Mouse (Mus musculus): ENCODE measurements around the gene Fgfr2. TPM values are rescaled to one million over a fixed set of nuclear protein-coding genes. Genes with fewer than 3 reads are reported as not detected.

Gene Fgfr2
- total RNA-seq, 2 experiments from 2014 or later = 2.1 to 3.9 TPM

DNA sequence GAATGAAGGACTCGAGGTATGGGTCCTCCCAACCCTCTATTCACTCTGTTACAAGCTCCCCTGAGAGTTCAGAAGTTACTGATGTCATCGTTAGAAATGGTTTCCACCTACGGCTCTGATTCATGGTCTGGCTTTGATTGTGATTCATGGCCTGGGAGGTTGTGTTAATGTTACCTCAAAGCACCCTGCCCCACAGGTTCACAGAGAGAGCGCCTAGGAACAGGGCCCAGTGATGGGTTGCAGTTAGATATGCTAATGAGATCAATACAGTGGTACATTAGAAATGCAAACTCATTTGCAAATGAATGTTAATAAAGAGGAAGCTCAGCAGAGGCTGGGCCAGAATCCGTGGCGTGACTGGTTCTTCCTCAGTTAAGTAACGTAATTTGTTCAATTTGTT, 1467.1 kb downstream of the Fgfr2 start:
- no peak for DNase-seq
- intact Hi-C loops (cut with DNase I) = no loop called here

DNA sequence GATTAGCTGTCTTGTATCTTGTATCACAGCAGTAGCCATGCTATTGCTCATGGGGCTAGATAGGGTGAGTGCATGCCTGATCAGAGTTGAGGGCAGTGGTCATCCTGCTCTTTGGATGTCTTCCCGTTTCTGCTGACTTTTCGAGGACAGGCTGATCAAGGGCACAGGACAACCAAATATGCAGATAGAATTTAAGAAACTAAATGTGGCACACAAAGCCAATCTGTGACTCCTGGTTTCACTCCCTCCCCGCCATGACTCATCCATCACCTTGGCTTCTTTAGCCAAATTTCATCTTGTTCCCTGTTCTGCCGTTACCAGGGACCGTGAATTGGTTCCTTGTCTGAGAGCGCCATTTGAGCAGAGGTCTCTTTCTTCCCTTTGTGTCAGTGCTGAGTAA, 1469.7 kb downstream of the Fgfr2 start:
- DNase-seq = no peak
- intact Hi-C loops (cut with DNase I) = no loop called here

DNA sequence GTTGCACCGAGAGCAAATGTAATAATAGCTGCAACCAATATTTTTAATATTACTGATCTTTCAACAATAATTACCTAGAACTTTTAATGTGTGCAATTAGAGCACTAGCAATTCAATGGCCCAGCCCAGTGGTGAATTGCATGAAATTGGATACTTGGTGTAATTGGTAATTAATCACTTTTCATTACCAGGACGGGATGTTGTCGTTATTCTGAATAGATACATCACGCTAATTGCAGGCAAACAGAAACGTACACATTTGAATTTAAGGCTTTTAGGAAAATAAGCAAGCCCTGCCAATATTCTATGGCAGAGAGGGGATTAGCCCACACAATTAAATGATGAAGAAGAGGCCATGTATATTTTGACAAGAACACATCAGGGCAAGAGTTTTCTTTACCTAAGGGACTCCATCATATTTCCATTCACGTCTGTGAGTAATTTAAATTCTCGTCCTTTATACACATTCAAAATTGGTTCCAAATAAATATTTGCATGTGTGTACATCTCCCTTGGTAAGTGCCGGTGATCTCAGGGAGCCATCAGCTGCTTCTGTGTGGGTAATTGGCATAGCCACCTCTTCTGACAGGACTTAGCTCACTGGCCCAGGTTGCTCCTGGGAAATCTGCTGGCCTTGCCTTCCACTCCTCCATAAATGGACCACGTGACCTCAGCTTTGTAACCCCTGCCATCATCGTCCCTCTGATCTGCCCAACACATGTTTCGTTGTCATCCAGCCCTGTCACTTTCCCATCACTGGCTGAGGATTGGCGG, 1471.0 kb downstream of the Fgfr2 start:
- intact Hi-C loops (cut with DNase I) = no loop called here
- no peak for DNase-seq

DNA sequence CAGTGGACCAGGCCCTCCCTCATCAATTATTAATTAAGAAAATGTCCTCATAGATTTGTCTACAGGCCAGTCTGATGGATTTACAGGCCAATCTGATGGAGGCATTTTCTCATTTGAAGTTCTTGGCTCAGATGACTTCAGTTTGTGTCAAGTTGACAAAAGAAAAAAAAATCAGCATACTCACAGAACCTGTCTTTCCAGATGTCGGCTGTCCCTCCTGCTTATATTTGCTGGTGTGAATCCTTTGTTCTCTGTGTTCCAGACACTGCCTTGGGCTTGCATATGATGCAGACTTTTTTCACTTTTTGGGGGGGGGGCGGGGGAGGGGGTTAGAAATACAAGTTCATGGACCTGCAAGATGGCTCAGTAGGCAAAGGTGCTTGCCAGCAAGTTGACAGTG, 1472.9 kb downstream of the Fgfr2 start:
- no peak for DNase-seq
- intact Hi-C loops (cut with DNase I) = no loop called here

DNA sequence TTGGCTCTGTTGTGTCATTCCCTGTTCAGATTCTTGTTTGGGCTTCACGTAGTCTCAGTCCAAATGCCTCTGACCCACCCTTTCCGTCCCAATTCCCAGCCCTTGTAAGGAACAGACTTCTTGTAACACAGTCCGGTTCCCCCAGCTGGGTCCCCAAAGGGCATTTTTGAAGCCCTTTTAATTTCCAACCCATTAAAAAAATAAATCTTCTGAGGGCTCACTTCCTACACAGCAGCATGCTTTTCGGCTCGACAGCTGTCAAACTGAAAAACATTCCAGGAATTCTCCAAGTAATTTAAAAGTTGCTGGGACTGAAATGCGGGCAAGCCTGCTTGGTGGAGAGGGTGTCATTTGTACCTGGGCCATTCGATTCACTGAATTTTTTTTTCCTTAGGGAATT, 1474.9 kb downstream of the Fgfr2 start:
- no peak for DNase-seq
- intact Hi-C loops (cut with DNase I) = no loop called here

DNA sequence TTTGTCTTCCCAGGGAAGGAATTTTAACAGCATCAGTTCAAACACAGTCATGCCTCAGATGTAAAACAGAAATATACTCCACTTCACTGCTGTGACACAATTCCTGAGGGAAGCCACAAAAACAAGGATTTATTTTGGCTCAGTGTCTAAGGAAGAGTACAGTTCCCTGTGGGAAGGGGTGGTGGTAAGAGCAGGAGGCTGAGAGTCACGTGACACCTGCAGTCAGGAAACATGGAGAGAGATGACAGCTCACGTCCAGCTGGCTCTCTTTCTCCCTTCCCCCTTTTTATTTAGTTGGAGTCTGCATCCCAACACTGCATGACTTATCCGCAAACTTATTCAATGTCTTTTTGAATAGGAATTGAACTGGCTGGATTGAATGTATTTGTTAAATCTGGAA, 1475.6 kb downstream of the Fgfr2 start:
- intact Hi-C loops (cut with DNase I) = no loop called here
- no peak for DNase-seq

DNA sequence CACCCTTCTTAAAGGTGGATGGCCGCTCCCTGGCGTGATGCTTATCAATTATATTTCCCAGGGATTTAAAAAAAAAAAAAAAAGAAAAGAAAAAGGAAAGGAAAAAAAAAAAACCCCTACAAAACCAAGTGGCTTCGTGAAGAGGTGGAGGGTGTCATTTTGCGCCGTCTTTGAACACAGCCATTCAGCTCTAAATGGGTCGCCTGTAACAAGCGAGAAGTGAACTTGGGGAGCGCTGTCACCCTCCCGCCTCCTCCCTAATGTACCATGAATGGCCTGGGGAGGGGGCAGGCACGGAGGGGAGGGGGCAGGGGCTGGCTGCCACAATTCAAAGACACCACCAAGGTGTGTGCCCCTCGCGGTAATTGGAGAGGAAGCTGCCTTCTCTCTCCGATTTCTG, 1478.6 kb downstream of the Fgfr2 start:
- intact Hi-C loops (cut with DNase I) = no loop called here
- DNase-seq = no peak

DNA sequence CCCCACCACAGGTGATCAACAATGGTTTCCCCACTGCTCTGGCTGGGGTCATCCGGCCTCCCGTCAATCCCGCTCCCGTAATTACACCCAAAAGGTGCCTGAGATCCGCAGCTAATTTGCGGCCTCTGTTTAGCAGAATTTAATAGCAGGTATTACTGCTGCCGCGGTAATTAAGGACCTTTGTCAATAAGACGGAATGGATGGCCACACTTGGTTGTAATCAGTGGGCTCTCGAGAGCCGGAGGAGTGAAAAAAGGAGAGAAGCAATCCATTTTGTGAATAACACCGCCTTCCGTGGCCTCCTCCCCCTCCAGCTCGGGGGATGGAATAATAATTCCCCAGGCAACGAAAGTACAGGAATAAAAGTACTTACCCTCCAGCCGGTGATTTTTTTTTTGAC, 1479.1 kb downstream of the Fgfr2 start:
- intact Hi-C loops (cut with DNase I) = no loop called here
- no peak for DNase-seq

DNA sequence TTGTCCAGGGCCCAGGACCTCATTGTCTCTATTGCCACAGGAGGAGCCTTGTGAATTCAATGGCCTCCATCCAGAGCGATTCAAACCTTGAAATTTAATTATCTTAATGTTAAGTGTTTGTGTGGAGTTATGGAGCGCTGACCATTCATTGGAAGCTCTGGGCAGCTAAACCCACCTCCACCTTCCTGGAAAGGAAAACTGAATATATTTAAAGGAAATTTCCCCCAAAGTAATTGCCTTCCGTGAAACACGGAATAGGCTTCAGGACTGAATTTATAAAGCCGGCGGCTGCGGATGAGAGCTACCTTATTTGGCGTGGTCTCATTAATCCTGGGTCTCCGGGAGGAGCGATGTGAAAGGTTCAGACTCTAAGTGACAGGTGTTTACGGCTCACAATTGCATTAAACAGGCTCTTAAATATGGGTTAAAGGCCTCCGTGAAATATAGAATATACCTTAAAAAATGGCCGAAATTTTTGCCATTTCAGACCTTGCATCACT, 1479.8 kb downstream of the Fgfr2 start:
- no peak for DNase-seq
- intact Hi-C loops (cut with DNase I) = no loop called here

DNA sequence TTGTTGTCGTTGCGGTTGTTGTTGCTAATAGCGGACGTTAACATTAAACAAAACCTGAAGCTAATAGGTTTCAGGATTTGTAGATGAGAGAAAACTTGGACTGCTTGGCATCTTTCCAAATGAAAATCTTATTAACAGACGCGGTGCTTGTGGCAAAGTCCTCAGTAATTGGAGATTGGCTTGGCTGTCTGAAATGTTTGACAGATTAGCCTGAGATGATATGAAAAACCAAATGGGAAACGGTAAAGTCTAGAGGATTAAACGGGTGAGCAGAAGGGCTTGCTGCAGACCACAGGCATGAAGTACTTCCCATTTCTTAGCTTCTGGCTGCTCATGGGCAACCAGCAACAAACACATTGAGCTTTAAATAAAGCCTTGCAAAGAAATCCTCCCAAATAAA, 1493.6 kb downstream of the Fgfr2 start:
- intact Hi-C loops (cut with DNase I) = no loop called here
- no peak for DNase-seq

DNA sequence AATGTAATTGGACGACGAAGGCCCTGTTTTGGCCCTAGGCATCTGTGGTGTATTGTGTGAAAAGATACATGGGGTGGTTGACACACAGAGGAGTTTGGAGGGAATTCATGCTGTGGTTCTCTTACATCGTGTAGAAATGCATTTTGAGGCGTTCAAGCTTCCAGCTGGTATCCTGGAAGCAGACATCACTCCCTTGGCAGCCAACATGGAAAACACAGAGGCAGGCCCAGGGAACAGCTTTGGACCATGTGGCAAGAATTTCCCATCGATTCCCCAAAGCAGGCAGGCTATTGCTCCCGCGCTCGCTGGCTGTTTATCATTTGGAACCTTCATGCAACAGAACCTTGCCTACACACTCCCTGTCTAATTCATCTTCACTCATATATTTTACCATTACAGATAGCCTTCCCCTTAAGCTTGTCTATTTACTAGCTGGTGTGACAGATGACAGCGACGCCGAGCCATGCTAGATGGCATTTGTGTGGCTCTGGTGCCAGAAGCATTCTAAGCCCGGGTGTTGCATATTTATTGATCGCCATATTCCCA, 1494.2 kb downstream of the Fgfr2 start:
- DNase-seq = peak in 1 of 2 experiments; percentile 10
- intact Hi-C loops (cut with DNase I) = no loop called here

DNA sequence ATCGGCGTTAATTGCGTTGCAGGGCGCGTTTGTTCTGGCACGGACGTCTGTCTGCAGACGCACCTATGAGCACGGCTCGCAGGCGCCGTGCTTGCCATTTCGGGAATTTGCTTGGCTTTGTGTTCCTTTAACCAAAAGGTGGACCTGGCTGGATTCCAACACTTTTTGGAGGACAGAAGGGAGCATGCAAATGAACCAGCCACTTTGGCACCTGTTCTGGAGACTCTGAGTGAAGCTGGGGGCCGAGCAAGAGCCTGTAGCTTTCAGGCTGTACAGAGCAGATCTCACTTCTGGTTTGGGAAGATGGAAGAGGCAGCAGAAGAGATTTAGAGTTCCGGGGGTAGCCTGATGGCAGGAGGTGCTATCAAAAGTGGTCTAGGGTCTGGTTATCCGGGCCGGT, 1494.8 kb downstream of the Fgfr2 start:
- intact Hi-C loops (cut with DNase I) = no loop called here
- no peak for DNase-seq

DNA sequence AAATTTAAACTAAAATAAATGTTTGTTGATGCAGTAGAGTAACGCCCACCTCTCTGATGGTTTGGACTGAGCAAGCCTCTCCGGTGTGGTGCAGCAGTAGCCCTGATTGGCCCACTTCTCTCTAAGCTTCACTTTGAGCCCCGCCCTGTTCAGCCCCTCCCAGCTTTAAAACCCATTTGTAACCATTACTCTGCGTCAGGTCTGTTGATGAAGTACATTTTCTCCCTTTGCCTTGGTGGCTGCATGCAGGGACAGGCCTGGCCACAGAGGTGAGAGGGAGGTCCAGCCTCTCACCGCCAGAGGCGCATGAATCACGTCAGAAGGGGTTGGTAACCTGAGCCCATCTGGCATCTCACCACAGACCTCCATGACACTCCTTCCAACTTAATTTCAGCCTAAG, 1513.5 kb downstream of the Fgfr2 start:
- intact Hi-C loops (cut with DNase I) = no loop called here
- DNase-seq = no peak

DNA sequence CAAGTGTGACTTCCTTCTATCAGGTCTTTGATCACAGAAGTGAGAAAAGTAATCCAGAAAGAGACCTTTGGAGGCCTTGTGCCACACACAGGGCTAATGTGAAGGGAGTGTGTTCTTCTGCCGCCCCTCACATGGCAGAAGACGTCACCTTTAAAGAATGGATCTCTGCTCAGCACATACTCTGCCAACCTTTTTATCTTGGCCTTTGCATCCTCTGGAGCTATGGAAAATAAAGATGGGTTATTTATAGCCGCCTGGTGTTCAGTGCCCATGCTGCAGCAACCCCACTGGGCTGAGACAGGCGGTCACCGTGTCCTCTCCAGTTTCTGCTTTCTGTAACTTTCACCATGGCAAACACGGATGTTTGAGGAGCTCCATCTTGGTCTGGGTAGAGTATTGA, 1515.1 kb downstream of the Fgfr2 start:
- intact Hi-C loops (cut with DNase I) = no loop called here
- DNase-seq = no peak

DNA sequence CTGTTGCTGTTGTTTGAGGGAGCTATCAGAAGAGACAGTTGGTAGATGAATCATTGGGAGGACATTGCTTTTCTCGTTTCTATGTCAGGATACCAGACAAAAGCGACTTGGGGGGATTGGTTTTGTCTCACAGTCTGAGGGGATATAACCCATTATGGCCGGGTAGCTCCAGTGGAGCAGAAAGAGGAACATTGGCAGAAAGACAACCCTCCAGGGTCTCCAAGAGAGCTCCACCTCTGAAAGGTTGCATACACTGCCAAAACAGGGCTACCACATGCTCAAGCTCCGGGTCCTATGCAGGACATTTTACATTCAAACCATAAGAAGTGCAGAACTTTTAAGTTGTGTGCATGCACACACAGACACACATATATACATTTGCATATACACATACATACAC, 1517.7 kb downstream of the Fgfr2 start:
- DNase-seq = no peak
- intact Hi-C loops (cut with DNase I) = no loop called here

DNA sequence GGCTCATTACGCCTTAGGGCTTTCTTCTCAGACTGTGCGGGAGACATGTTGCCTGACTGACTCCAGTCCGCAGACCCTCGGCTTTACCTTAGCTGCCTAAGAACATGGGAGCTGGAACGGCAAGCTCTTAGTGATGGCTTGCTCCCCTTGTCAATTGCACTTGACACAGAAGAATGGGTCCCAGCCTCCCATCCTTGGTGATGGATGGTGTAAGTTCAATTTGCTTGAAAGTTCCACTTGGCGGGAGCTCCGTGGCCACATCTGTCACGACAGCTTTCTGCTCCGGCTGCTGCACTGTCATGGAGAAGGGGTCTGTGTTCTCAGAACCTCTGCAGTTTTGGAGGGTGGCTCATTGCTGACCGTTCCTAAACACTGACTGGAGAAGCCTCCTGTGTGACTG, 1518.2 kb downstream of the Fgfr2 start:
- no peak for DNase-seq
- intact Hi-C loops (cut with DNase I) = no loop called here

DNA sequence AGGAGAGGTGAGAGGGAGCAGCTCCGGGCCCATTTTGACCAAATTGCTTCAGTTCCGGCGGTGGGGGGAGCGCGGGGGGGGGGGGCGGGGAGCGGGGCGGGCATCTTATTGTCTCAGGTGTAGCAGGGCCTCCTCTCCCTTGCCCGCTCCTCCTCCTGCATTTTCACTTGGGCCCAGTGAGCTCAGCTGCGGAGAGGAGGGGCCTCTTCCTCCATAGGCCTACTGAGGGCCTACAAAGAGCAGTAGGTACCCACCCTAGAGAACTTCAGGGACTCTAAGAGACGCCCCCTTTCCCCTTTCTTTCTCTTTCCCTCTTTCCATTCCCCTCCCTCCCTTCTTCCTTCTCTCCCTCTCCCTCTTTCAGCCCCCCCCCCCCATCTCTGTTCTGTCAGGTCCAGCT, 1520.0 kb downstream of the Fgfr2 start:
- intact Hi-C loops (cut with DNase I) = no loop called here
- DNase-seq = no peak

DNA sequence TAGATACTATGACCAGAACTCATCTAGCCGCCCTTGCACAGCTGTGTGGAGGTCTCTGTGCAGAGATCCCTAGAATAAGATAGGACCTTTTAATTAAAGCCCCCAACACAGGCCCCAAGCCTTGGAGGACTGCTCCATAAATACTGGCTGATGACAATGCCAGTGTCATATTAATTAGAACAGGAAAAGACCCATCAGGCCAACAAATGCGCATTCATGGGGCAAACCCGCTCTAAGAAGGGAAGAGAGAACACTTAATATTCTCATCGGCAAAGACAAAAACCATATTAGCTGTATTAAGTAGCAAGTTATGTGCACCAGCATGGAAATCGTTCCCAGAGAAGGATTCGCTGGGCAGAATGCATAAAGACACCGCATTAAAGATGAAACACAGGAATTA, 1521.0 kb downstream of the Fgfr2 start:
- no peak for DNase-seq
- intact Hi-C loops (cut with DNase I) = no loop called here

DNA sequence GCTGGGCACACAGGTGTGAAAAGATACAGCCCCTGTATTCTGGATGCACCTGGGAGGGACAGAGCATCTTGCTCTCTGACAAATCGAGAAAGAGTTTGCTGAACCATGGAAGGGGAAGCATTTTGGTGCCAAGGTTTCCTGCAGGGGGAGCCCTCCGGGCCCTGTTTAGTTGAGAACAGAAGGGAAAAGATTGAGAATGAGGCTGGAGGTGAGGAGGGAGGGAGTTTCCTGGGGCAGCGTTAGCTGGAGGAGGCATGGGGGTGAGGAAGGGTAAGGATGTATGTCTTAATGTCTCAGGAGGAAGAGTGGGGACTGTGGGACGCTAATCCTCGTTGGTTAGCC, 1524.7 kb downstream of the Fgfr2 start:
- no peak for DNase-seq

DNA sequence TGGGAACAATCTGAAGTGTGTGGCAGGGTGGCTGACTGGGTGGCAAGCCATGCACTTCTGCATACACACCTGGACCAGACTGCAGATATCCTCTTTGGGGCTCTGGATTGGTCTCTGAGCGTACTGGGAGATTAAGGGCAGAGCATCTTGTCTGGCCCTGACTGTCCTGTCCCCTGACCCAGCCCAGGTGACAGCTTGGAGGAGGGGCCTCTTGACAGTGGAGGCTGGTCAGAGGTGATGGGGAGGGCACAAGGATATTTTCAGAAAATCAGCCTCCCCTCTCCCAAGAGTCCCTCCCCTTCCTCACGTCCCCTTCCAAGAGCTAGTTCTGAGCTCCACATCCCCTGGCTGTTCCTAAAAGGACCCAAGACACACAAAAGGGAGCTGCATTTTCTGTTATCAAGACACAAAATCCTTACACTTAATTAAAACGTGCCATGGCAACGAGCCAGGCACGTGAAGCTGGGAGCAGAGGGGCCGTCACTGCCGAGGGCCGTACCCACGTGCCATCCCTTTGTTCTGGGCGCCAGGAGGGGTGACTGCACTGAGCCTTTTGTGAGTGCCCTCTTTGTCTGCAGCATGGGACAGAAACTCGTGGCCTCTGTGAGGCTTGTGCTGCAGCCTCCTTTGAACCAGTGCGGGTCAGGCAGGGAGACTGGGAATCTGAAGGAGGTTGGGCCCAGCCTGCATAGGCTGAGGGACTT, 1525.2 kb downstream of the Fgfr2 start:
- intact Hi-C loops (cut with DNase I) = no loop called here
- DNase-seq = no peak

More for the DNA sequence above, 1524.7 kb downstream of the Fgfr2 start:
- intact Hi-C loops (cut with DNase I) = no loop called here

DNA sequence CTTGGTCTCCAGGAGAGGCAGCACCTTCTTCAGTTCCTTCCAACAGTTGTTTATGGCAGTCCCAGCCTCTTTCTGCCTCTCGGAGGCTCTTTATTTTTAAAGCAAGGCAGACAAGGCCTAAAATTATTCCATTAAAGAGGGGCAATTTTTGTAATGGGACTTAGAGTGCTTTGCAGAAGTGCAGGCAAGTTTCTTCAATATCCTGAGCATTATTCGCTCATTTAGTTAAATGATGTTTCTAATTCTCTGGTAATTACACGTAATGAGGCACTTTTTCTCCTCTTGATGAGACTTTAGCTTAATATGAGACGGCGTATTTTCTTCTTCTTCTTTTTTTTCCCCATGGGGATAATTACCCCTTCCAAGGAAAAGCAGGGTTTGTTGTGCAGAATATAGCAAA, 1537.6 kb downstream of the Fgfr2 start:
- no peak for DNase-seq
- intact Hi-C loops (cut with DNase I) = no loop called here

DNA sequence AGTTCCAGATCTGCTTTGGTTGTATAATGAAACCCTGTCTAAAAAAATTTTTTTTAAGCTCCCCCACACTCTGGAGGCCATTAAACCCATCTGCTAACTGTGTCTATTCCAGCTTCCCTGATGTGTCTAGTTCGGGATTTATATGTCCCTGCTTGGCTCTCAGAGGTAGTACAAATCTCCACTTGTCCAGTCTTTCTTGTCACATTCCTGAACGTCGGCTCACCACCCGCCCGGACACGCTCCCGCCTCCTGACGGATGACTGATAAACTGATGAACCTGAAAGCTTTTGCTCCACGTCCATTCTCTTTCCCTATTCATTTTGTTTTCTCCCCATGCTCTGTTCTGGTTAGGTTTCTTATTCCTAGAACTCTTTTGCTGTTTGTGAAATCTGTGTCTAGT, 1541.0 kb downstream of the Fgfr2 start:
- intact Hi-C loops (cut with DNase I) = no loop called here

More for the DNA sequence above, 1541.0 kb downstream of the Fgfr2 start:
- DNase-seq = no peak

Data from heart, postnatal 14 days (tissue).